Mouse (Mus musculus): Measurements from ENCODE around the gene Pacsin1. TPM values are rescaled to one million over a fixed set of nuclear protein-coding genes. Genes with fewer than 3 reads are reported as not detected.

The Pacsin1 gene
- total RNA-seq, 1 experiment from 2014 or later, result not detected

- ATAC-seq (replicated peaks; ENCODE audit: insufficient number of reproducible peaks, low FRiP score, low TSS enrichment, poor library complexity, severe bottlenecking), result no peak
Measured at GRCm38 (mm10) chr17:27705661-27706060, 50.4 kb downstream of the Pacsin1 start.

- no peak for ATAC-seq (replicated peaks; ENCODE audit: insufficient number of reproducible peaks, low FRiP score, low TSS enrichment, poor library complexity, severe bottlenecking)
Measured at GRCm38 (mm10) chr17:27707954-27708661, 52.8 kb downstream of the Pacsin1 start.

DNA sequence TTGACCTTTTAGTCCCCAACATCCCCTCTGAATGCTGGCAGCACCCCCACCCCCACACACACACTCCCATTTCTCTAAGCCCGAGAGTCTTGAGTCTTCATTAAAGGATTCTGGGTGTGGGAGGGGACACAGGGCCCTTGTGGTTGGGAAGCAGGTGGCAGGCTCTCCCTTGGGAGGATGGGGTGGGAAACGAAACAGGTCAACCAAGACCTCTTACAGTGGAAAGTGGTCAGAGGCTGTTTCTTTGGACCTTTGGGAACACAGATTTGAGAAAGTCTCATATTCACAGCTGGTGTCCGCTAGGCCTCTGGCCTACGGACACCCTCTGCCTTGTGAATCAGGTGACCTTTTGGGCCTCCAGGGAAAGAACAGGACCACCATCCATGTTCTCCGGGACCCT, 54.3 kb downstream of the Pacsin1 start:
- no peak for ATAC-seq (replicated peaks; ENCODE audit: insufficient number of reproducible peaks, low FRiP score, low TSS enrichment, poor library complexity, severe bottlenecking)

- ATAC-seq (replicated peaks; ENCODE audit: insufficient number of reproducible peaks, low FRiP score, low TSS enrichment, poor library complexity, severe bottlenecking), result no peak
Measured at GRCm38 (mm10) chr17:27712832-27713231, 57.5 kb downstream of the Pacsin1 start.

DNA sequence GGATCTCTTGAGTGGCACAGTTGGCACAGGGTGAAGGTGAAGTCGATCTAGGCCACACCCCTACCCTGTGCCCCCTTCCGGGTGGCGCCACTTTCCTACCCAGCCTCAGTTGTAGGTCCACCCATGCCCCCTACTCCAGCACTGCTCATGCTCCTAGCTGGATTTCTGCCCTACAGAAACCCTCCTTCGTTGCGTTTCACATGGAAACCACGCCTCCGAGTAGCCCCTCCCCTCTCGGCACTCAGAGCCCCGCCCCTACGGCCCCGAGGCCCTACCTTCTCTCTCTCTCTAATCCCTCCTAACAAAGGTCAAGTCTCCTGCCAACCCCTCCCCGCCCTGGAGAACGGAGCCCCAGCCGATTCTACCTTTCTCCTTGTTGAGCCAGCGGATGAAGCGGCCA, 61.5 kb downstream of the Pacsin1 start:
- no peak for ATAC-seq (replicated peaks; ENCODE audit: insufficient number of reproducible peaks, low FRiP score, low TSS enrichment, poor library complexity, severe bottlenecking)

DNA sequence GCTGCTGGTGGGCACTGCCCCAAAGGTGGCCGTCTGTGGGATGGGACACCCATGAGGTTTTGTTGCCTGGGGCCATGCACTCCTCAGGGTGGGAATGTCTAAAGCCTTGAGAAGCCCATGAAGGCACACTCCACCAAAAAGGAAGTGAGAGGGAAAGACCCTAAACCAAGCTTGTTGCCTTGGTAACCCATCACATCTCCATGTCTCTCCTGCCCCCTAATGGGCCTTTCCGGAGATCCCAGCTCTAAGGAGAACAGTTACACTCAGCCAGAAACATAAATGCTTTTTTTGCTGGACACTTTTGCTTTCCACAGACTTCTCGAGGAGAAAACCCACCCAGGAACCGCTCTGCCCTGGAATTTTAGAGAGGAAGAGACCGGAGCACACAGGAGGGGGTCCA, 62.9 kb downstream of the Pacsin1 start:
- no peak for ATAC-seq (replicated peaks; ENCODE audit: insufficient number of reproducible peaks, low FRiP score, low TSS enrichment, poor library complexity, severe bottlenecking)

GRCm38 (mm10) chr17:27719663-27720062, 64.4 kb downstream of the Pacsin1 start:
- no peak for ATAC-seq (replicated peaks; ENCODE audit: insufficient number of reproducible peaks, low FRiP score, low TSS enrichment, poor library complexity, severe bottlenecking)

- no peak for ATAC-seq (replicated peaks; ENCODE audit: insufficient number of reproducible peaks, low FRiP score, low TSS enrichment, poor library complexity, severe bottlenecking)
Measured at GRCm38 (mm10) chr17:27720326-27720725, 65.0 kb downstream of the Pacsin1 start.

DNA sequence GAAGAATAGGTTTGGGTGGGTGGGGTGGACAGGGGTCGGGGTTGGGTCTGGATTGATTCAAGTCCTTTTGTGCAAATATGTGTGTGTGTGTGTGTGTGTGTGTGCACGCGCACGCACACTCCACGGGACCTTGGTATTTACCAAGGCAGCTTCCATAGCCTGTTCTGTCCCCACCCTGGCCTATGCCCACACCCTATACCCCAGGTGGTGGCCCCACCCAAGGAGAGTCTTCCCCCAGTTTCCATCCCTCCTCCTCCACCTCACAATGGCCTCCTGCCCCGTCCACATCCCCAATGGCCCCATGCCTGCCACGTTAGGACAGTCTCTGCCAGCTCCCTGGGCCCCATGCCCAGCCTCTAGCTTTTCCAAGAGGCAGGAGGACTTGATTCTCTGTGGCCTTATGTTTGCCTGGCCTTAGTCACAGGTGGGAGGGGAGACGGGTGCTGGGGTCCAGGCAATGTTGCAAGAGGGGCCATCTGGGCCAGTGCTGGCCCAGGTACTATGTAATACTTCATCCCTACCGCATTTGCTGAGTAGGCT, 65.9 kb downstream of the Pacsin1 start:
- ATAC-seq (replicated peaks; ENCODE audit: insufficient number of reproducible peaks, low FRiP score, low TSS enrichment, poor library complexity, severe bottlenecking), result no peak

DNA sequence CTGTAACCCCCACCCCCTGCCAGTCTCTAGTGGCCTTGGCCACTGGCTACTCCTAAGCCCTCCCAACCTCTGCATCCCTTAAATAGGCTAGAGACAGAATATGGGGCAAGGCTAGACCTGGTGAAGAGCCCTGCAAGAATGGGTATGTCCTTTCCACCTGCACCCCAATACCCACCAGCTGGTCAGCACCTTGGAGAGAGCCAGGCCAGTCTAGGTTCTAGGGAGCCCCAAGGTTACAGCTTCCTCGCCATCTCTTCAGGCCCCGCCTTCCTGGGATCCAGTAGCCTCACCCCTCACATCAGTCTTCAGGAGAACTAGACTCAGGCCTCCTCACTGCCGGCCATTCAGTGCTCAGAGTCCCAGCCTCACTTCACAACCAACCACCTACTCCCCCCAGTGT, 69.0 kb downstream of the Pacsin1 start:
- no peak for ATAC-seq (replicated peaks; ENCODE audit: insufficient number of reproducible peaks, low FRiP score, low TSS enrichment, poor library complexity, severe bottlenecking)

DNA sequence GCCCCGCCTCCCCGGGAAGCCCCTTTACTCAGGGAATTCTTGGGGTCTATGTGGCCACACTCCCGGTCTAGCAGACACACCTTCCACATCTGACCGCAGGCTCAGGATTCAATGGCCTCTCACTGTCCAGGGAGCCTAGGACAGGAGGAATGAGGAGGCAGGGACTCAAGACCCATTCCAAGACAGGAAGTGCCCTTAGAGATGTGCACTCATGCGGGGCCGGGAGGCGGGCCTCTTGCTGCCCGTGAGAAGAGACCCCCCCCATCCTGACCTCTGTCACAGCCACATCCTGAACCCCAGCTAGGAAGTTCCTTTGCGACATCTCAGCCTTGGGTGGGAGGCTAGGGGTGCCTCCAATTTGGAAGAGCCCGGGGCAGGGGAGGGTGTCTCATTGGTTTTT, 69.7 kb downstream of the Pacsin1 start:
- ATAC-seq (replicated peaks; ENCODE audit: insufficient number of reproducible peaks, low FRiP score, low TSS enrichment, poor library complexity, severe bottlenecking), result no peak

GRCm38 (mm10) chr17:27725412-27725811, 70.1 kb downstream of the Pacsin1 start:
- no peak for ATAC-seq (replicated peaks; ENCODE audit: insufficient number of reproducible peaks, low FRiP score, low TSS enrichment, poor library complexity, severe bottlenecking)

DNA sequence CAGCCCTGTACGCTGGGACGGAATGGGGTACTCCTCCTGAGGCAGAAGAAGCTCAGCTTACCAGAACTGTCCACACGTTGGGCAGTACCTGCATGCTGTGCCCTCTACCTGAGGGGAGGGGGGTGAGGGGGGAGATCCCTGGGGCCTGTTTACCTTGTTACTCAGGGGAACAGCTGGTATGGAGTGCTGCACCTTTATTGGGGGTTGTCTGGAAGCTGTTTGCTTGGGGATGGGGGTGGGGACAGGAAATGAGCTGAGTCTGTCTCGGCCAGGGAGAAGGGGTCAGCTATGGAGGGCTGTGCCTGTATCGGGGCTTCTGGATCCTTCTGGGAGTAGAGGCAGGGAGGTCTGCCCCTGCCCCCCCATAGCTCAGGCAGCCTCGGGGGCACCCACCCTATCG, 71.2 kb downstream of the Pacsin1 start:
- no peak for ATAC-seq (replicated peaks; ENCODE audit: insufficient number of reproducible peaks, low FRiP score, low TSS enrichment, poor library complexity, severe bottlenecking)

DNA sequence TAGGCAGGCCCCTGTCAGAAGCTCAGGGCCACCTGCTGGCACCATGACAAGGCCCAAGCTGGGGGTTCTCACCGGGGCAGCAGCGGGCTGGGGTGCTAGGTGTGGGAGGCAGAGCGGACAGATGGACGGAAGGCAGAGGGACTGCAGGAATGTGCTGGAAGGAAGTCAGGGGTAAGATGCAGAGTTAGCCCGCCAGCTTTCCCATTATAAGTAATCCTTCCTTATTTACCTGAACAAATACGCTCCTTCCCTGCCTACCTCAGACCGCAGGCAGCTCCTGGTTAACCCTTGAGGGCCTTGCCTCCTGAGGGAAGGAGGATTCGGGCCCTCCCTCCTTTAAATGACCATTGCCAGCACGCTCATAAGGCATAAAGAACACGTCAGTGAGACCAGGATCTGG, 73.5 kb downstream of the Pacsin1 start, which contains the start of gene Spdef:
Gene Spdef (minus strand): TSS at position 186 of the 400 bp plus-strand sequence.
- ATAC-seq (replicated peaks; ENCODE audit: insufficient number of reproducible peaks, low FRiP score, low TSS enrichment, poor library complexity, severe bottlenecking), result no peak

DNA sequence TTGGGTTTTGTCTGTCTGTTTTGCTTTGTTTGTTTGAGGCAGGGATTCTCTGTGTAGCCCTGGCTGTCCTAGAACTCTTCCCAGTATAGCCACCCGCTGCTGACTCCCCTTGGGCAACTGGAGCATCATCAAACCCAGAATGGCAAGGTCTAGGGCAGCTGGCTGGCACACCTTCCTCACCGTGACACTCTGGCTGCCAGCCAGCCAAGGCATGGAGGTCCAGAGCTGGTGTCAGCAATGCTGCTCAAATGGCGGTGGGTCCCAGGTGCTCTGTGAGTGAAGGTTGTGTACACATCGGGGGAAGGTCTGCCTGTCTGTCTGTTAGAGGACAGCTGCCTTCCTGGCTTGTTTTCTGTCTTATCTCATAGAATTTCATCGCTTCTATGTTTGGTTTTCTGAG, 76.8 kb downstream of the Pacsin1 start:
- no peak for ATAC-seq (replicated peaks; ENCODE audit: insufficient number of reproducible peaks, low FRiP score, low TSS enrichment, poor library complexity, severe bottlenecking)

- no peak for ATAC-seq (replicated peaks; ENCODE audit: insufficient number of reproducible peaks, low FRiP score, low TSS enrichment, poor library complexity, severe bottlenecking)
Measured at GRCm38 (mm10) chr17:27732694-27733093, 77.4 kb downstream of the Pacsin1 start.

DNA sequence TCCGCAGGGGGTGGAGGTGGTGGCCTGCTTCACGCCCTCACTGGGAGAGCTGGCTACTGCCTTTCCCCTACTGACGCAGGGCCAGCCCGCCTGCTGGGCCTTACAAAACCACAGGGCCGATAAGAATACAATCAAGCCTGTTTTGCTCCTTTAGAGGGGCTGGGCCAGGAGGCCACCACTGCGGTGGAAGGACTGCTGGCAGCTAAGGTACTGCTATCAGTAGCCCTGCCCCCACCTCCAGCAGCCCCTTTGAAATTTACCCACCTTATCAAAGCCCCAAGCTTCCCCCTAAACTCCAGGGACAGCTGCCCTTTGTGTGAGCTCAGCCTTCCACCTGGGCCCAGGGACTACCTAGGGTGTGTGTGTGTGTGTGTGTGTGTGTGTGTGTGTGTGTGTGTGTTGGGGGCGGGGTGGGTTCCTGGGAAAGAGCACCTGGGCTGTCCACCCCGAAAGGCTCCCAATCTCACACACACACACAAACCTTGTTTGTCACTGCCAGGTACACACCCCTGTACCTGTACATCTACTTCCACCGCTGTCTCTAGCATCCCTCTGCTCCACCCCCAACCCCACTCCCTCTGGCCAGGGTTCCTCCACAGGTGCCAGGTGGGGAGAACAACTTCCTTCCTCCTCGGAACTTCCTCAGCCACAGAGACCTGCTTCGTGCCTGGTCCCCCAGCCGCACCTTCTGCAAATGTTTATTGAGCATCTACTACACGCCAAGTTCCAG, 79.2 kb downstream of the Pacsin1 start:
- ATAC-seq (replicated peaks; ENCODE audit: insufficient number of reproducible peaks, low FRiP score, low TSS enrichment, poor library complexity, severe bottlenecking), result no peak

- ATAC-seq (replicated peaks; ENCODE audit: insufficient number of reproducible peaks, low FRiP score, low TSS enrichment, poor library complexity, severe bottlenecking), result no peak
Measured at GRCm38 (mm10) chr17:27740961-27741360, 85.7 kb downstream of the Pacsin1 start.

GRCm38 (mm10) chr17:27746446-27746845, 91.1 kb downstream of the Pacsin1 start:
- ATAC-seq (replicated peaks; ENCODE audit: insufficient number of reproducible peaks, low FRiP score, low TSS enrichment, poor library complexity, severe bottlenecking), result no peak

GRCm38 (mm10) chr17:27748123-27748522, 92.8 kb downstream of the Pacsin1 start:
- ATAC-seq (replicated peaks; ENCODE audit: insufficient number of reproducible peaks, low FRiP score, low TSS enrichment, poor library complexity, severe bottlenecking), result no peak
